10 mouse cellular contexts compared by ENCODE assay signal in the genomic region with DNA sequence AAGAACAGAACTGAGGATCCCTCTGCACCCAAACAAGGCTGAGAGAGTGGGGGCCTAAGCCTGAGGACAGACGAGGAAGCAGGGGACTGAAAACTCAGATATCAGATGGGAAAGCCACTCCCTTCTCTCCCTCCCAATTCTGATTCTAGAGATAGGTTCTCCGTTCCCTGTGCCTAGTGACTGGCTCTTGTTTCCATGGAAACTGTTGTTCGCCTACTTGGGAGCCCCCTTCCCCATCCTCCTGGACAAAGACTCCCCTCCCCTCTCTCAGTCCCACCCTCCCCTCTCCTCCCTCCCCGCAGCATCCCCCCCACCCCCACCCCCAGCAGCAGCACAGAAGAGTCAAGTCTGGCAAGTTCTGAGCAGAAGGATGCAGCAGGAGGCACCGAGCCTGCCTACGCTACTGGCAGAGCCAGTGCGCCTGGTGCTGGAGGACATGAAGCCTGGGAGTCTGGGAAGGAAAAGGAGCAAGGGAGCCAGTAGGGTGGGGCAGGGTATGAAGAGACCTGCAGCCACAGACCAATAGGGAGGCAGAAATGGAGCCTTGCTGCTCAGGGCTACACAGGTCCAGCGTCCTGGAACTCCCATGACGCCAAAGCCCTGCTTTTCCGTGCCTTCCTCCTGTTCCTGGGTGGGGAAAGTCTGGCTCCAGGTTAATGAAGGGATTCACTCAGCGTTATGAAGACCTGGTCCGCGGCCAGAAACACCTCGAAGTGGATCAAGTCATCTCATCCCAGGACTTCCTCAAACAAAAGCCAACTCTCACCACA. TPM values are rescaled to one million over a fixed set of nuclear protein-coding genes. Genes with fewer than 3 reads are reported as not detected.
DNase-seq lines count a peak whose midpoint lies in the region; ATAC-seq and TF ChIP-seq lines count a peak whose summit lies in the region.
"Had no signal": no experiment of that assay in that cellular context is flagged by ENCODE, and none has a peak within 500 bp of the region (broad histone marks: within the 10 kb centered on the region; RNA-seq: fewer than 3 reads in every experiment).

No protein-coding gene starts in this region.

- TF ChIP-seq CTCF in cortical plate, adult 2 months (IDR thresholded peaks at IDR 0.05; ENCODE audit: extremely low read depth, insufficient read depth, low read length) = no peak
- no peak for TF ChIP-seq CTCF in liver, postnatal 0 days (IDR thresholded peaks at IDR 0.05; ENCODE audit: low read depth)

- TF ChIP-seq POLR2A in cortical plate, adult 2 months (IDR thresholded peaks at IDR 0.05; ENCODE audit: extremely low read depth, insufficient read depth, low read length) = no peak

- no peak for TF ChIP-seq EP300 in liver, postnatal 0 days (IDR thresholded peaks at IDR 0.05; ENCODE audit: low read depth)

- H3K9me3 ChIP-seq in hindbrain, embryonic 12.5 days (replicated peaks) = no peaks in the 10 kb centered on the region
- H3K9me3 ChIP-seq in midbrain, embryonic 16.5 days (replicated peaks; ENCODE audit: control insufficient read depth, low read length, poor library complexity, severe bottlenecking) = no peaks in the 10 kb centered on the region
- H3K9me3 ChIP-seq in liver, embryonic 12.5 days (replicated peaks) = no peaks in the 10 kb centered on the region
- H3K9me3 ChIP-seq in liver, postnatal 0 days (ENCODE audit: low read length) = no peaks in the 10 kb centered on the region
- H3K9me3 ChIP-seq: limb, embryonic 10.5 days had no signal

- H3K4me2 ChIP-seq in hindbrain, embryonic 12.5 days (replicated peaks) = peak overlapping the region; percentile 27
- peak overlapping the region; percentile 9; the same call in 1 of the 2 replicates for H3K4me2 ChIP-seq in midbrain, embryonic 16.5 days (ENCODE audit: low read length)
- H3K4me2 ChIP-seq in liver, embryonic 12.5 days = no peak overlapping the region
- H3K4me2 ChIP-seq in liver, postnatal 0 days (ENCODE audit: low read depth, low read length) = no peak overlapping the region

- H3K4me3 ChIP-seq in cortical plate, adult 2 months (ENCODE audit: insufficient read depth, low read length) = no peak overlapping the region
- no peak overlapping the region for H3K4me3 ChIP-seq in hindbrain, embryonic 12.5 days
- no peak overlapping the region for H3K4me3 ChIP-seq in midbrain, embryonic 16.5 days (ENCODE audit: low read depth, low read length)
- no peak overlapping the region for H3K4me3 ChIP-seq in liver, embryonic 12.5 days
- no peak overlapping the region for H3K4me3 ChIP-seq in liver, postnatal 0 days (ENCODE audit: low read depth, low read length)
- H3K4me3 ChIP-seq: limb, embryonic 10.5 days had no signal

- H3K4me1 ChIP-seq in cortical plate, adult 2 months (ENCODE audit: control insufficient read depth, insufficient read depth, low read length) = peaks cover 24% of the 10 kb centered on the region
- peaks cover 77% of the 10 kb centered on the region for H3K4me1 ChIP-seq in hindbrain, embryonic 12.5 days
- H3K4me1 ChIP-seq in midbrain, embryonic 16.5 days (ENCODE audit: control insufficient read depth, insufficient read depth, low read length) = peaks cover 37% of the 10 kb centered on the region
- 0 out of 2 replicates have a peak, but pooled peaks cover 3% of the 10 kb centered on the region for H3K4me1 ChIP-seq in liver, embryonic 12.5 days
- no peaks in the 10 kb centered on the region for H3K4me1 ChIP-seq in liver, postnatal 0 days (ENCODE audit: insufficient read depth)

- peak overlapping the region; percentile 51 for H3K9ac ChIP-seq in hindbrain, embryonic 12.5 days
- peak overlapping the region; percentile 39; the same call in 1 of the 2 replicates for H3K9ac ChIP-seq in midbrain, embryonic 16.5 days (ENCODE audit: low read depth, low read length)
- H3K9ac ChIP-seq in liver, embryonic 12.5 days = no peak overlapping the region
- no peak overlapping the region for H3K9ac ChIP-seq in liver, postnatal 0 days (replicated peaks)

- whole genome bisulfite sequencing in hindbrain, embryonic 12.5 days = 24% methylated on average over 14 of the region's 14 CpGs
- WGBS in midbrain, embryonic 16.5 days = 12% methylated on average over 14 of the region's 14 CpGs
- 43% methylated on average over 14 of the region's 14 CpGs for WGBS in liver, embryonic 12.5 days (ENCODE audit: insufficient replicate concordance)
- WGBS in liver, postnatal 0 days (ENCODE audit: insufficient replicate concordance) = 69% methylated on average over 14 of the region's 14 CpGs

- peak; percentile 74 to 81 for DNase-seq in frontal cortex, postnatal 36 days (ENCODE audit: low spot score in 2 of 2)
- no peak for DNase-seq in frontal cortex, postnatal 10 days (ENCODE audit: low spot score in 2 of 2)
- no peak for DNase-seq in liver, postnatal 0 days

- peaks cover 81% of the 10 kb centered on the region for H3K36me3 ChIP-seq in hindbrain, embryonic 12.5 days
- peaks cover 23% of the 10 kb centered on the region for H3K36me3 ChIP-seq in midbrain, embryonic 16.5 days (ENCODE audit: control insufficient read depth, insufficient read depth, low read length)
- no peaks in the 10 kb centered on the region for H3K36me3 ChIP-seq in liver, embryonic 12.5 days
- no peaks in the 10 kb centered on the region for H3K36me3 ChIP-seq in liver, postnatal 0 days (replicated peaks; ENCODE audit: insufficient read depth, low read length)

- 0 out of 2 replicates have a peak overlapping the region, but pooled peaks have one; percentile 1 for H3K27ac ChIP-seq in cortical plate, adult 2 months (ENCODE audit: insufficient read depth, low read length)
- H3K27ac ChIP-seq in hindbrain, embryonic 12.5 days = peak overlapping the region; percentile 87
- peak overlapping the region; percentile 53 for H3K27ac ChIP-seq in midbrain, embryonic 16.5 days (ENCODE audit: low read length)
- H3K27ac ChIP-seq in liver, embryonic 12.5 days = no peak overlapping the region
- H3K27ac ChIP-seq in liver, postnatal 0 days (ENCODE audit: low read depth) = no peak overlapping the region
- H3K27ac ChIP-seq: limb, embryonic 10.5 days had no signal

- H3K27me3 ChIP-seq in hindbrain, embryonic 12.5 days = no peaks in the 10 kb centered on the region
- no peaks in the 10 kb centered on the region for H3K27me3 ChIP-seq in midbrain, embryonic 16.5 days (ENCODE audit: control insufficient read depth, insufficient read depth, low read depth, low read length)
- H3K27me3 ChIP-seq in liver, embryonic 12.5 days (replicated peaks) = peaks cover 39% of the 10 kb centered on the region
- H3K27me3 ChIP-seq in liver, postnatal 0 days (ENCODE audit: insufficient read depth, low read length) = no peaks in the 10 kb centered on the region

- peak; percentile 36 for ATAC-seq in hindbrain, embryonic 12.5 days (ENCODE audit: low FRiP score)
- no peak for ATAC-seq in midbrain, embryonic 16.5 days
- no peak for ATAC-seq in liver, embryonic 12.5 days
- no peak for ATAC-seq in liver, postnatal 0 days
- no peak for ATAC-seq in megakaryocyte, adult 5-6 weeks (ENCODE audit: poor library complexity, severe bottlenecking)

RNA-seq across cellular contexts. Expression of gene Celsr2, which starts 9.6 kb away (rescaled TPM):
- polyA plus RNA-seq in cortical plate, adult 2 months (2012; rRNA removed) = 60.0 and 61.5 TPM in 2 replicates
- 63.3 and 75.2 TPM in 2 replicates for polyA plus RNA-seq in hindbrain, embryonic 12.5 days (2016; fragmentation: Nextera tagmentation; extraction: Ambion mirVana)
- 27.9 and 33.2 TPM in 2 replicates for polyA plus RNA-seq in midbrain, embryonic 16.5 days (2015; fragmentation: Nextera tagmentation; extraction: Ambion mirVana)
- polyA plus RNA-seq in liver, embryonic 12.5 days (2016; fragmentation: Nextera tagmentation; extraction: Ambion mirVana) = 0.49 and 0.93 TPM in 2 replicates
- polyA plus RNA-seq in liver, postnatal 0 days (2015; fragmentation: Nextera tagmentation; extraction: Ambion mirVana) = 0.18 and 0.30 TPM in 2 replicates
- 0.75 and 0.94 TPM in 2 replicates for total RNA-seq in megakaryocyte, adult 5-6 weeks (2015)
- total RNA-seq in megakaryocyte, adult 5-6 weeks (2017) = 0.22 and 0.81 TPM in 2 replicates
- total RNA-seq: CH12.LX had no signal

RNA-seq across cellular contexts. Expression of gene Psrc1, which starts 22.1 kb away (rescaled TPM):
- 29.9 and 35.5 TPM in 2 replicates for polyA plus RNA-seq in cortical plate, adult 2 months (2012; rRNA removed)
- 39.4 and 41.0 TPM in 2 replicates for polyA plus RNA-seq in hindbrain, embryonic 12.5 days (2016; fragmentation: Nextera tagmentation; extraction: Ambion mirVana)
- 3.9 and 5.2 TPM in 2 replicates for polyA plus RNA-seq in midbrain, embryonic 16.5 days (2015; fragmentation: Nextera tagmentation; extraction: Ambion mirVana)
- 20.2 and 21.2 TPM in 2 replicates for polyA plus RNA-seq in liver, embryonic 12.5 days (2016; fragmentation: Nextera tagmentation; extraction: Ambion mirVana)
- 5.6 and 7.8 TPM in 2 replicates for polyA plus RNA-seq in liver, postnatal 0 days (2015; fragmentation: Nextera tagmentation; extraction: Ambion mirVana)
- total RNA-seq in megakaryocyte, adult 5-6 weeks (2015) = 11.9 and 12.2 TPM in 2 replicates
- 12.8 and 15.4 TPM in 2 replicates for total RNA-seq in megakaryocyte, adult 5-6 weeks (2017)

RNA-seq across cellular contexts. Expression of gene Sars, which starts 39.3 kb away (rescaled TPM):
- polyA plus RNA-seq in cortical plate, adult 2 months (2012; rRNA removed) = 188 and 204 TPM in 2 replicates
- 186 and 188 TPM in 2 replicates for polyA plus RNA-seq in hindbrain, embryonic 12.5 days (2016; fragmentation: Nextera tagmentation; extraction: Ambion mirVana)
- polyA plus RNA-seq in midbrain, embryonic 16.5 days (2015; fragmentation: Nextera tagmentation; extraction: Ambion mirVana) = 217 and 220 TPM in 2 replicates
- polyA plus RNA-seq in liver, embryonic 12.5 days (2016; fragmentation: Nextera tagmentation; extraction: Ambion mirVana) = 132 and 134 TPM in 2 replicates
- 39.0 and 41.7 TPM in 2 replicates for polyA plus RNA-seq in liver, postnatal 0 days (2015; fragmentation: Nextera tagmentation; extraction: Ambion mirVana)
- 19.2 and 19.9 TPM in 2 replicates for total RNA-seq in megakaryocyte, adult 5-6 weeks (2015)
- total RNA-seq in megakaryocyte, adult 5-6 weeks (2017) = 241 and 283 TPM in 2 replicates

RNA-seq across cellular contexts. Expression of gene Mybphl, which starts 41.0 kb away (rescaled TPM):
- 0.08 TPM in 1 of 2 replicates, not detected in the other for polyA plus RNA-seq in cortical plate, adult 2 months (2012; rRNA removed)
- not detected in 2 replicates for polyA plus RNA-seq in hindbrain, embryonic 12.5 days (2016; fragmentation: Nextera tagmentation; extraction: Ambion mirVana)
- polyA plus RNA-seq in midbrain, embryonic 16.5 days (2015; fragmentation: Nextera tagmentation; extraction: Ambion mirVana) = not detected in 2 replicates
- polyA plus RNA-seq in liver, embryonic 12.5 days (2016; fragmentation: Nextera tagmentation; extraction: Ambion mirVana) = 0.19 TPM in 1 of 2 replicates, not detected in the other
- 0.49 and 0.76 TPM in 2 replicates for polyA plus RNA-seq in liver, postnatal 0 days (2015; fragmentation: Nextera tagmentation; extraction: Ambion mirVana)
- not detected in 2 replicates for total RNA-seq in megakaryocyte, adult 5-6 weeks (2015)
- total RNA-seq in megakaryocyte, adult 5-6 weeks (2017) = not detected in 2 replicates
- total RNA-seq: CH12.LX had no signal

Comparison
In these comparisons a context has a peak if more than half of its experiments do, and no peak if none do; other contexts are left out.
1. DNase-seq: peak in frontal cortex, postnatal 36 days (2 of 2); none in frontal cortex, postnatal 10 days (0 of 2) and liver, postnatal 0 days (single experiment).
2. H3K27ac ChIP-seq: peak in cortical plate, adult 2 months (single experiment), hindbrain, embryonic 12.5 days (single experiment) and midbrain, embryonic 16.5 days (single experiment); none in liver, embryonic 12.5 days (single experiment) and liver, postnatal 0 days (single experiment).
3. H3K4me2 ChIP-seq: peak in hindbrain, embryonic 12.5 days (single experiment) and midbrain, embryonic 16.5 days (single experiment); none in liver, embryonic 12.5 days (single experiment) and liver, postnatal 0 days (single experiment).
4. H3K9ac ChIP-seq: peak in hindbrain, embryonic 12.5 days (single experiment) and midbrain, embryonic 16.5 days (single experiment); none in liver, embryonic 12.5 days (single experiment) and liver, postnatal 0 days (single experiment).
5. RNA of gene Celsr2, which starts 9.6 kb away (polyA plus RNA-seq): 63.3 to 75.2 TPM in hindbrain, embryonic 12.5 days, 60.0 to 61.5 TPM in cortical plate, adult 2 months and 27.9 to 33.2 TPM in midbrain, embryonic 16.5 days; 0.49 to 0.93 TPM in liver, embryonic 12.5 days and 0.18 to 0.30 TPM in liver, postnatal 0 days; every median in the first group is over 10 times any median in the second.